Mouse (Mus musculus) lung, postnatal 0 days (tissue): ENCODE measurements around the gene Cbfa2t2. TPM values are rescaled to one million over a fixed set of nuclear protein-coding genes. Genes with fewer than 3 reads are reported as not detected.

ENCODE experiments used
- ATAC-seq: fragments of 200-750 bp; cut with Nextera tagmentation; 2 replicates; pipeline ENCODE4 v1.8.0; 2017; ENCODE audit warnings: moderate library complexity
- DNase-seq: peaks from one replicate; pipeline ENCODE4 v3.0.0-alpha.2; 2016; ENCODE audit warnings: low spot score
- H3K27ac ChIP-seq: fragments of 300-500 bp; sonication (generic); 2 replicates; pipeline ENCODE4 v1.5.1; 2014; ENCODE audit warnings: antibody characterized with exemption, mild to moderate bottlenecking, low read length, mixed read lengths
- H3K27me3 ChIP-seq: fragments of 300-500 bp; sonication (generic); replicated peaks from 2 replicates; pipeline ENCODE4 v1.6.1; 2014; ENCODE audit warnings: low read length, mixed read lengths; ENCODE audit not compliant: insufficient read depth
- H3K36me3 ChIP-seq: fragments of 300-500 bp; sonication (generic); 2 replicates; pipeline ENCODE4 v1.6.1; 2014; ENCODE audit warnings: low read length, mixed read lengths; ENCODE audit not compliant: insufficient read depth
- H3K4me1 ChIP-seq: fragments of 300-500 bp; sonication (generic); 2 replicates; pipeline ENCODE4 v1.6.1; 2014; ENCODE audit warnings: antibody characterized with exemption, low read depth, low read length, mixed read lengths; ENCODE audit not compliant: insufficient read depth
- H3K4me2 ChIP-seq: fragments of 300-500 bp; sonication (generic); replicated peaks from 2 replicates; pipeline ENCODE4 v1.6.1; 2014; ENCODE audit warnings: low read depth, mild to moderate bottlenecking, low read length, moderate library complexity, mixed read lengths
- H3K4me3 ChIP-seq: fragments of 300-500 bp; sonication (generic); 2 replicates; pipeline ENCODE4 v1.5.1; 2014; ENCODE audit warnings: low read depth, low read length
- H3K9ac ChIP-seq: fragments of 300-500 bp; sonication (generic); replicated peaks from 2 replicates; pipeline ENCODE4 v1.6.1; 2014; ENCODE audit warnings: low read depth, mild to moderate bottlenecking
- H3K9me3 ChIP-seq: fragments of 300-500 bp; sonication (generic); 2 replicates; pipeline ENCODE4 v1.6.1; 2016; ENCODE audit warnings: low read length, mixed read lengths
- CTCF ChIP-seq: IDR thresholded peaks from 2 replicates; pipeline ENCODE4 v1.5.1; 2016; ENCODE audit warnings: antibody characterized with exemption, mild to moderate bottlenecking
- EP300 ChIP-seq: IDR thresholded peaks from 2 replicates; pipeline ENCODE4 v1.6.1; 2016; ENCODE audit warnings: antibody characterized with exemption, mild to moderate bottlenecking, control low read depth
- WGBS: fragments of 180-500 bp; shearing (Covaris S2); extraction: QIAGEN DNeasy Blood & Tissue Kit; methylation state at CpG from one replicate; pipeline ENCODE4 v1.1.7; 2014; 5-methylcytosine and 5-hydroxymethylcytosine counted together
- polyA plus RNA-seq: library from polyadenylated mRNA; unstranded; fragments of >200 nt; fragmentation: Nextera tagmentation; extraction: Ambion mirVana; gene quantifications from 2 replicates; pipeline ENCODE4 v1.2.1, GENCODE M21; 2015

Cbfa2t2 gene
- polyA plus RNA-seq, 1 experiment from 2014 or later: 14.6 TPM

GRCm38 (mm10) chr2:154517424-154517823, 81.1 kb downstream of the Cbfa2t2 start:
- ATAC-seq (no peak), DNase-seq (no peak)
- H3K36me3 ChIP-seq: no peaks in the 10 kb centered on the region; the same call in 1 of the 2 replicates
- H3K9ac ChIP-seq: no peak overlapping the region
- no peak overlapping the region for H3K4me2 ChIP-seq
- H3K27me3 ChIP-seq: no peaks in the 10 kb centered on the region
- no peaks in the 10 kb centered on the region for H3K9me3 ChIP-seq
- H3K4me1 ChIP-seq: no peaks in the 10 kb centered on the region
- H3K4me3 ChIP-seq: no peak overlapping the region
- 83% methylated on average over 5 of the region's 5 CpGs for WGBS
- H3K27ac ChIP-seq: no peak overlapping the region
- TF ChIP-seq EP300: no peak
- no peak for TF ChIP-seq CTCF

- DNase-seq (no peak), ATAC-seq (no peak)
- no peaks in the 10 kb centered on the region; the same call in 1 of the 2 replicates for H3K36me3 ChIP-seq
- no peak overlapping the region for H3K4me3 ChIP-seq
- no peaks in the 10 kb centered on the region for H3K27me3 ChIP-seq
- no peaks in the 10 kb centered on the region for H3K4me1 ChIP-seq
- H3K27ac ChIP-seq: no peak overlapping the region
- no peak overlapping the region for H3K4me2 ChIP-seq
- H3K9ac ChIP-seq: no peak overlapping the region
- TF ChIP-seq EP300: no peak
- no peak for TF ChIP-seq CTCF
- H3K9me3 ChIP-seq: no peaks in the 10 kb centered on the region
Observed at GRCm38 (mm10) chr2:154521449-154521848, 85.2 kb downstream of the Cbfa2t2 start.

- 88% methylated on average over 5 of the region's 5 CpGs for WGBS
- no peak overlapping the region for H3K9ac ChIP-seq
- no peak overlapping the region for H3K27ac ChIP-seq
- H3K36me3 ChIP-seq: no peaks in the 10 kb centered on the region; the same call in 1 of the 2 replicates
- no peaks in the 10 kb centered on the region for H3K4me1 ChIP-seq
- H3K27me3 ChIP-seq: no peaks in the 10 kb centered on the region
- H3K4me3 ChIP-seq: no peak overlapping the region
- H3K4me2 ChIP-seq: no peak overlapping the region
- TF ChIP-seq CTCF (no peak), EP300 (no peak)
- no peak for ATAC-seq
- DNase-seq: no peak
- H3K9me3 ChIP-seq: no peaks in the 10 kb centered on the region
Observed at GRCm38 (mm10) chr2:154522334-154522733, 86.1 kb downstream of the Cbfa2t2 start.

GRCm38 (mm10) chr2:154525285-154525684, 89.0 kb downstream of the Cbfa2t2 start:
- DNase-seq: no peak
- no peak overlapping the region for H3K27ac ChIP-seq
- no peaks in the 10 kb centered on the region for H3K4me1 ChIP-seq
- H3K9ac ChIP-seq: no peak overlapping the region
- H3K36me3 ChIP-seq: no peaks in the 10 kb centered on the region
- no peak overlapping the region for H3K4me3 ChIP-seq
- ATAC-seq: no peak
- H3K9me3 ChIP-seq: no peaks in the 10 kb centered on the region
- WGBS: 95% methylated on average over 2 of the region's 2 CpGs
- no peaks in the 10 kb centered on the region for H3K27me3 ChIP-seq
- TF ChIP-seq EP300 (no peak), CTCF (no peak)
- H3K4me2 ChIP-seq: no peak overlapping the region

GRCm38 (mm10) chr2:154526531-154526930, 90.2 kb downstream of the Cbfa2t2 start:
- H3K36me3 ChIP-seq: peaks cover 5% of the 10 kb centered on the region; the same call in 1 of the 2 replicates
- DNase-seq (no peak), ATAC-seq (peak; percentile 21; the same call in 1 of the 2 replicates)
- no peaks in the 10 kb centered on the region for H3K4me1 ChIP-seq
- no peak overlapping the region for H3K4me3 ChIP-seq
- WGBS: 65% methylated on average over 3 of the region's 3 CpGs
- H3K9ac ChIP-seq: no peak overlapping the region
- H3K9me3 ChIP-seq: no peaks in the 10 kb centered on the region
- TF ChIP-seq CTCF (no peak), EP300 (no peak)
- no peak overlapping the region for H3K27ac ChIP-seq
- no peaks in the 10 kb centered on the region for H3K27me3 ChIP-seq
- H3K4me2 ChIP-seq: no peak overlapping the region

GRCm38 (mm10) chr2:154532888-154533287, 96.6 kb downstream of the Cbfa2t2 start:
- Histone ChIP-seq H3K4me1 (no peaks in the 10 kb centered on the region), H3K4me3 (no peak overlapping the region), H3K9ac (no peak overlapping the region), H3K9me3 (no peaks in the 10 kb centered on the region), H3K27me3 (no peaks in the 10 kb centered on the region), H3K27ac (no peak overlapping the region), H3K36me3 (peaks cover 18% of the 10 kb centered on the region; the same call in 1 of the 2 replicates), H3K4me2 (no peak overlapping the region)
- DNase-seq (no peak), ATAC-seq (no peak)
- no peak for TF ChIP-seq EP300
- no peak for TF ChIP-seq CTCF
- WGBS: 78% methylated on average over 3 of the region's 3 CpGs

GRCm38 (mm10) chr2:154534704-154535270, 98.5 kb downstream of the Cbfa2t2 start:
- 90% methylated on average over 12 of the region's 12 CpGs for WGBS
- DNase-seq (no peak), ATAC-seq (no peak)
- H3K27me3 ChIP-seq: no peaks in the 10 kb centered on the region
- H3K4me2 ChIP-seq: no peak overlapping the region
- H3K27ac ChIP-seq: no peak overlapping the region
- no peak overlapping the region for H3K4me3 ChIP-seq
- H3K36me3 ChIP-seq: peaks cover 18% of the 10 kb centered on the region; the same call in 1 of the 2 replicates
- H3K9me3 ChIP-seq: no peaks in the 10 kb centered on the region
- H3K9ac ChIP-seq: no peak overlapping the region
- TF ChIP-seq CTCF: no peak
- no peak for TF ChIP-seq EP300
- no peaks in the 10 kb centered on the region for H3K4me1 ChIP-seq
